Mouse (Mus musculus) cerebellum, adult 11 months (tissue): ENCODE results near the gene Zbtb1.
A peak's percentile ranks its signal among the peaks of the same experiment; 100 is the strongest.

Experiments used
- DNase-seq: peaks from one replicate; pipeline ENCODE4 v3.0.0; 2022

Gene Zbtb1

GRCm38 (mm10) chr12:76369978-76370830, at the start of gene Zbtb1:
Zbtb1 (plus strand) TSS chr12:76370266.
- DNase-seq: peak; percentile 74

- DNase-seq: peak; percentile 23
Measured at GRCm38 (mm10) chr12:76324679-76325431, 45.2 kb upstream of the Zbtb1 start, which contains the start of gene Akap5. Akap5 (plus strand) TSS chr12:76324891.

- no peak for DNase-seq
Measured at GRCm38 (mm10) chr12:76326437-76327220, 43.4 kb upstream of the Zbtb1 start.

GRCm38 (mm10) chr12:76328567-76329354, 41.3 kb upstream of the Zbtb1 start:
- DNase-seq: no peak

GRCm38 (mm10) chr12:76333688-76334087, 36.4 kb upstream of the Zbtb1 start:
- no peak for DNase-seq

GRCm38 (mm10) chr12:76335641-76336040, 34.4 kb upstream of the Zbtb1 start:
- DNase-seq: no peak

GRCm38 (mm10) chr12:76336111-76336965, 33.7 kb upstream of the Zbtb1 start:
- DNase-seq: no peak

GRCm38 (mm10) chr12:76341080-76341479, 29.0 kb upstream of the Zbtb1 start:
- DNase-seq: peak; percentile 33

GRCm38 (mm10) chr12:76345759-76346455, 24.2 kb upstream of the Zbtb1 start:
- no peak for DNase-seq

GRCm38 (mm10) chr12:76349680-76350220, 20.3 kb upstream of the Zbtb1 start:
- no peak for DNase-seq

- no peak for DNase-seq
Measured at GRCm38 (mm10) chr12:76360868-76361267, 9.2 kb upstream of the Zbtb1 start.

- no peak for DNase-seq
Measured at GRCm38 (mm10) chr12:76361405-76362302, 8.4 kb upstream of the Zbtb1 start.

GRCm38 (mm10) chr12:76362303-76362676, 7.8 kb upstream of the Zbtb1 start:
- no peak for DNase-seq

- DNase-seq: no peak
Measured at GRCm38 (mm10) chr12:76366276-76366675, 3.8 kb upstream of the Zbtb1 start.

GRCm38 (mm10) chr12:76367096-76367995, 2.7 kb upstream of the Zbtb1 start:
- peak; percentile 31 for DNase-seq

- no peak for DNase-seq
Measured at GRCm38 (mm10) chr12:76368201-76368789, 1.8 kb upstream of the Zbtb1 start.

- DNase-seq: no peak
Measured at GRCm38 (mm10) chr12:76368790-76369205, 1.3 kb upstream of the Zbtb1 start.
